Mouse (Mus musculus) brown adipose tissue, adult 24 weeks (tissue): Measurements from ENCODE around the gene Prdm12. TPM values are rescaled to one million over a fixed set of nuclear protein-coding genes. Genes with fewer than 3 reads are reported as not detected.

Experiments used
- H3K27ac ChIP-seq: fragments of 200-500 bp; replicated peaks from 2 replicates; pipeline ENCODE4 v1.5.1; 2012; ENCODE audit warnings: low read depth, mild to moderate bottlenecking, low read length
- H3K4me1 ChIP-seq: fragments of 200-500 bp; 2 replicates; pipeline ENCODE4 v1.6.1; 2012; ENCODE audit warnings: low read length, mixed read lengths; ENCODE audit not compliant: control insufficient read depth, insufficient read depth, insufficient read length
- H3K4me3 ChIP-seq: fragments of 200-500 bp; 2 replicates; pipeline ENCODE4 v1.5.1; 2012; ENCODE audit warnings: low read depth, mild to moderate bottlenecking, low read length, moderate library complexity; ENCODE audit not compliant: insufficient read depth
- polyA plus RNA-seq: library from polyadenylated mRNA; stranded (reverse); fragments of >200 nt; gene quantifications from 2 replicates; pipeline ENCODE4 v1.2.4, GENCODE M21; 2012; ENCODE audit not compliant: missing spikeins, insufficient read depth, insufficient read length

Prdm12 gene
- polyA plus RNA-seq, 1 experiment: not detected

DNA sequence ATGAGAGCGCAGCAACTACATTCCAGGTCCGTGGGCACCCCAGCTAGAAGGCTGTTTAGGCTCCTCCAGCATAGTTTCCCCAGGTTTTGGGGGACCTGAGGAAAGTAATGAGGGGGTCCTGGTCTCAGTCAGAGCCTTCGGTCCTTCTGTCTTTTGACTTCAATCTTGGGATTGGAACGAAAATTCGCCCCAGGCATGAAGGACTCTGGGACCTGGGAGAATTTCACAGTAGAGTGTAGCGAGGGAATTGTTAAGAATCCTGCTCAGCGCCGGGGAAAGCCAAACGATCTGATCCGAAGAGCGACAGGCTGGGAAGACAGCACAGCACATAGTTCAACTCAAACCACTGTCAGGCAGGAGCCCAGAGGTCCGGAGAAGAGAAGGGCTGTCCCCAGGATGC lies 2.5 kb upstream of the Prdm12 start:
- Histone ChIP-seq H3K4me1 (no peaks in the 10 kb centered on the region; the same call in 1 of the 2 replicates), H3K27ac (no peak overlapping the region), H3K4me3 (no peak overlapping the region)

DNA sequence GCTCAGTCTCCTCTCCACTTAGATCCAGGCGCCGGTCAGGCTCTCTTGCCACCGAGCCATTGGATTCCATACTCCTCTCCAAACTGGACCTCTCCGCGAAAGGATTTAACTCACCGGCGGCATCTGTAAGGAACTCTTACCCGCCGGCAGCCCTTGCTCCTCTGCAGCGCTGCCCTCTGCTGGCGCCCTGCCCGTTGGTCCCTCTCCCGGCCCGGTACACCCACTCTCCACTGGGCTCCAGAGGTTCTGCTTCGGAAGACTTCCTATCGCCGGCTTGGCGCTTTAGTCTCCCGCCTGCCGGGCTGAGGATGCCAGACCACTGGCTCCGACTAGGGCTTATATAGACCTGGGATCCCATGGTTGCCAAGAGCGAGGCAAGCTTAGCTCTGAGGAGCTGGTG lies 2.0 kb upstream of the Prdm12 start:
- H3K4me1 ChIP-seq: no peaks in the 10 kb centered on the region; the same call in 1 of the 2 replicates
- no peak overlapping the region for H3K4me3 ChIP-seq
- H3K27ac ChIP-seq: no peak overlapping the region

GRCm38 (mm10) chr2:31638581-31639465 lies 1.0 kb upstream of the Prdm12 start:
- Histone ChIP-seq H3K4me3 (no peak overlapping the region), H3K4me1 (no peaks in the 10 kb centered on the region; the same call in 1 of the 2 replicates), H3K27ac (no peak overlapping the region)

GRCm38 (mm10) chr2:31639466-31639760 lies 424 bp upstream of the Prdm12 start:
- H3K4me1 ChIP-seq: no peaks in the 10 kb centered on the region; the same call in 1 of the 2 replicates
- no peak overlapping the region for H3K4me3 ChIP-seq
- no peak overlapping the region for H3K27ac ChIP-seq

GRCm38 (mm10) chr2:31640609-31641507 lies 1.0 kb downstream of the Prdm12 start:
- H3K27ac ChIP-seq: no peak overlapping the region
- H3K4me3 ChIP-seq: peak overlapping the region; percentile 33
- no peaks in the 10 kb centered on the region; the same call in 1 of the 2 replicates for H3K4me1 ChIP-seq

DNA sequence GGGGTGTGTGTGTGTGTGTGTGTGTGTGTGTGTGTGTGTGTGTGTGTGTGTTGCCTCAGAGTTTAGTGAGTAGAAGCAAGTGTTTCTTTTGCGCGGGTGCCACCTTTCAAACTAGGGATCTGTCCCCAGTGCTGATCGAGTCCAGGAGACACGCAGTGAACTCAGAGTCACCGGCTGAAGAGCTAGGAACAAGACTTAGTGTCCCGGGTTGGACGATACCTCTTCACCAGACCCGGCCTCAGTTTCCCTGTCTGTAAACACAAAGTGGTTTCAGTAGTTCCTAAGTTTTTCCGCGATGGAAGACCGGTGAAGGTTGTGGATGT lies 1.6 kb downstream of the Prdm12 start:
- H3K4me3 ChIP-seq: no peak overlapping the region
- no peak overlapping the region for H3K27ac ChIP-seq
- no peaks in the 10 kb centered on the region; the same call in 1 of the 2 replicates for H3K4me1 ChIP-seq

GRCm38 (mm10) chr2:31641929-31642328 lies 2.1 kb downstream of the Prdm12 start:
- no peaks in the 10 kb centered on the region; the same call in 1 of the 2 replicates for H3K4me1 ChIP-seq
- H3K27ac ChIP-seq: no peak overlapping the region
- H3K4me3 ChIP-seq: no peak overlapping the region

- Histone ChIP-seq H3K4me3 (peak overlapping the region; percentile 24), H3K4me1 (0 out of 2 replicates have a peak, but pooled peaks cover 2% of the 10 kb centered on the region), H3K27ac (no peak overlapping the region)
Observed at GRCm38 (mm10) chr2:31653971-31654853, 14.4 kb downstream of the Prdm12 start.

DNA sequence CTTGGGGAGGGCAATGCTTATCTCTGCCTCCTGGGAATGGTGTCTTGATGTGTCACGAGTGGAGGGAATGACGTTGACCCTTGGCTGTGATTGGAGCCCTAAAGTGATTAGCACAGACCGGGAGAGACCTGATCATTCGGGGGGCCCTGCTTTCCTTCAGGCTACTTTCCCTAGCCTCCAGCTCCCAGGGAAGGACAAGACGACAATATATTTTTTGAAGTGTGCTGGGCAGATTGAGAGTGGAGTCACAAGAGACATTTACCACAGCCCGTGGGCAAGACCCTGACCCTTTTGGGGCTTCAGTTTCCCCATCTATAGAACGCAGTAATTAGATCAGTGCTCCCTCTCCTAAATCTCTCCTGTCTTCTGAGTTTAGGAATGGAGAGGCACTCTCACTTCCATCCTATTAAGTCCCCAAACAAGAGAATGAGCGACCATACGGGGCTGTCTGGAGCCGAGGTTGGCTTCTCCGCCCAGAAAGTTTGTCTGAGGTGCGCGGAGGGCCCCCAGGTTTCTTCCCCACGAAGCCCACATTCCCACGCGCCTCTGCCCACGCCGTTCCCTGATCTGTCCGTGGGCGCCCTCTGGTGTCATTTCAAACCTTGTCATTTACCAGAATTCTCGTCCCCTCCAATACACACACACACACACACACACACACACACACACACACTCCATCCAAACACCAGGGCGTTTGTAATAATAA lies 15.2 kb downstream of the Prdm12 start:
- H3K27ac ChIP-seq: no peak overlapping the region
- H3K4me3 ChIP-seq: no peak overlapping the region
- H3K4me1 ChIP-seq: 0 out of 2 replicates have a peak, but pooled peaks cover 2% of the 10 kb centered on the region

DNA sequence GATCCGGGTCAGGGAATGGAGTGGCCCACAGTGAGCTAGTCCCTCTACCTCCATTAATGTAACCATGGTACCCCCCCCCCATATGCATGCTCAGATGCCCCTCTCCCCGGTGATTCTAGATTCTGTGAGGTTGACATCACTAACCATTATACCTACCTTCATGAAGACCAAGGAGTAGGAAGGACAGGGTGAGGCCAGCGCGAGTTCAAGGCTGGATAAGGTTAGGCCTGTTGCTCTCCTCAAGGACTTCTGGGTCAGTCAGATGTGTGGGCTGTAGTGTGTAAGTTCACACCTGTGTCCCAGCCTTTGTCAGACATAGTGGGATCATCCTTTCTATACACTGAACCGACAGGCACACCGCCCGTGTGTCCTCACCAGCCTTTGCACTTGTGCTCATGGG lies 16.5 kb downstream of the Prdm12 start:
- Histone ChIP-seq H3K4me3 (no peak overlapping the region), H3K4me1 (0 out of 2 replicates have a peak, but pooled peaks cover 2% of the 10 kb centered on the region), H3K27ac (no peak overlapping the region)

DNA sequence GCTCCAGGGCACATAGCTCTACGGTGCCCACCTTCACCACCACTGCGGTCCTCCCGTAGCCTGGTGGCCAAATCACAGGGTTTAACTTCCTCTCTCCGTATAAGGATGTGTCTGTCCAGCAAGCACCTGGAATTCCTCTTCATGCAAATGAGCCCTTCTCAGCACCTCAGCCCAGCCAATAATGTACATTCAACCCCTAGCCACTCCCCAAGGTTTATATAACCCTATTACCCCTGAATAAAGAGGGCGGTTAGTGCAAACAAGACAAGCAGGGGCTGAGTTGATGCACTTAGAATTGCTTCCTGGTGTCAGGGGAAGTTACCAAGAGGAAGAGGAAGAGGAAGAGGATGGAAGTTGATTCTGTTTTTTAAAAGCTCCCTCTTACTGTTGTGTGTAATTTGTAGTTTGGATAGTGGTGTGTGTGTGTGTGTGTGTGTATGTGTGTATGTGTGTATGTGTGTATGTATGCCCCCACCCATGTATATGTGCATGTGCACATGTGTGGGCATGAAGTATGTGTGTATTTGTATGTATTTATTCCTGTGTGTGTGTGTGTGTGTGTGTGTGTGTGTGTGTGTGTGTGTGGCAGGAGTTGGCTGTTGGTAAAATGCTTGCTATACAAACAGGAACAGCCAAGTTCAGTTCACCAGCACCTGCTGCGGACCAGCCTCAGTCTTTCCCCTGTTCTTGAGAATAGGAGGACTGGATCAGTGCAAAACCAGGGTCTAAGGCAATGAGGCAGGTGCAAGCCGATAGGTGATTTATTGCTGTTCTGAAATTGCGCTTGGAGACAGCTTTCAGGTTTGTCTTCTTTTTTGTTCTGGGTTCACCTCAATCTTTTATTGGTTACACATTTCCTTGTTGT lies 23.3 kb downstream of the Prdm12 start:
- H3K4me3 ChIP-seq: no peak overlapping the region
- no peaks in the 10 kb centered on the region for H3K4me1 ChIP-seq
- no peak overlapping the region for H3K27ac ChIP-seq

DNA sequence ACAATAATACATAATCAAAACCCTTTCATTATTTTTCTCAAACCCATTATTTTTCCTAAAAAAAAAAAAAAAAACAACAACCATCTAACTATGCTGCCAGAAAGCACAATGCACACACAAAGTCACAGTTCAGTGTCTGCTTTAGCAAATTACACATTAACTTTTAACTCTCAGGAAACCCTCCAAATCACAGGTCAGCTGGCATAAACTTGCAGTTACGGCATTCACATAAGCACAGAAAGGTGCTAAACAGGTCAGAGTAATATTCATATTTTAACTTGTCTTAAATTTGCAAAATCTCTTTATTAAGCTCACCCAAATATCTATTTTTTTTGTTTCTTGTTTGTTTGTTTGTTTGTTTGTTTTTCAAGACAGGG lies 24.0 kb downstream of the Prdm12 start:
- H3K4me3 ChIP-seq: no peak overlapping the region
- H3K4me1 ChIP-seq: no peaks in the 10 kb centered on the region
- no peak overlapping the region for H3K27ac ChIP-seq

- no peaks in the 10 kb centered on the region for H3K4me1 ChIP-seq
Observed at GRCm38 (mm10) chr2:31667332-31667731, 27.5 kb downstream of the Prdm12 start.

More at GRCm38 (mm10) chr2:31667332-31667731, 27.5 kb downstream of the Prdm12 start:
- Histone ChIP-seq H3K4me3 (no peak overlapping the region), H3K27ac (no peak overlapping the region)
